Mouse (Mus musculus) kidney, adult 8-10 months (tissue): ENCODE measurements around the gene Jak3.

Experiments used
- DNase-seq, 2 experiments: peaks; one replicate each; pipeline ENCODE4 v3.0.0; 2022

The Jak3 gene

GRCm38 (mm10) chr8:71676020-71676741 is at the start of gene Jak3:
Gene Jak3, plus strand, starts transcription at chr8:71676296.
- DNase-seq = peak; percentile 52 to 54

- no peak for DNase-seq
Measured at GRCm38 (mm10) chr8:71626753-71627152, 49.3 kb upstream of the Jak3 start.

GRCm38 (mm10) chr8:71627265-71628099 is 48.6 kb upstream of the Jak3 start:
- no peak for DNase-seq

- no peak for DNase-seq
Measured at GRCm38 (mm10) chr8:71628396-71629095, 47.5 kb upstream of the Jak3 start.

DNA sequence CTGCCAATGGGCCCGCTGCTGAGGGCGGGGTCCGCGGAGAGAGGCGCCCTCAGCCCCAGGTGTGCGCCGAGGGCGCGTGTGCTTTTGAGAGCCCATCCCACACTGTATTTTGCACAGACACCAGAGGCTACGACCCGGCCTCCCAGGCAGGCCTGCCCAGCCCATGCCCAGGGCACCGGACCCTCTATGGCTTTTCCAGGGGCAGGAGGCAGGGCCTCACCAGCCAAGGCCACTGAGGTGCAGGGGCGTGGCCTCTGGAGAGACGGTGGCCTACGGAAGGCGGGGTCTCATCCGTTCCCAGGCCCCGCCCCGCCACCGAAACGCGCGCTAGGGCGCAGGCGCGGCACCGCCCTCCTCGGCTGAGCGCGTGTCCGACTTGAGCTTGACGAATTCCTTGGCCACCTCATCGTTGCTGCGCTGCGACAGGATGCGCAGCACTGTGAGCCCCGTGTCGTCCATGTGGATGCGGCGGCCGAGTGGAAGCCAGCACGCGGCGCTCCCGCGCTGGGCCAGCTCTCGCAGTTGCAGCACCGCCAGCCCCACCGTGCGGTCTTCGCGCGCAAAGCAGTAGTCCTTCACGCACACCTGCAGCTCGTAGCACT is 46.9 kb upstream of the Jak3 start:
- peak; percentile 92 to 94 for DNase-seq

DNA sequence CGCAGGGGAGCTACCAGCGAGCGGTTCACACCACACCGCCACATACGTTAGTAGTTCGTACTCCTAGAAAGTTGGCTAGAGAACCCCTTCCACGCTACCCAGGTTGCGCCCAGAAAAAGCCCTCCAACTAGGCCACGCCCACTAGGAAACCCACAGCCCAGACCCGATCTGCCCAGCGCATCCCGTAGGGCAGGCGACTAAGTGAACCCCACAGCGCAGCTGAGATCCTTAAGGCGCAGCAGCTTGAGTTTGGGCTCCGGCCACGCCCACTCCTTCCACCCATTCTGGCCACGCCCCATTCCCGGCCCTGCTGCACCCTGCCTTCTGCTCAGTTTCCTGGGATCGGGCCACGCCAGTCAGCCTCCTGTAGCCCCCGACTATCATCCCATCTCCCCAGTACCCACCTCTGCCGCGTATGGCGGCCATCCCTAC is 46.3 kb upstream of the Jak3 start:
- DNase-seq = peak; percentile 43 to 60

DNA sequence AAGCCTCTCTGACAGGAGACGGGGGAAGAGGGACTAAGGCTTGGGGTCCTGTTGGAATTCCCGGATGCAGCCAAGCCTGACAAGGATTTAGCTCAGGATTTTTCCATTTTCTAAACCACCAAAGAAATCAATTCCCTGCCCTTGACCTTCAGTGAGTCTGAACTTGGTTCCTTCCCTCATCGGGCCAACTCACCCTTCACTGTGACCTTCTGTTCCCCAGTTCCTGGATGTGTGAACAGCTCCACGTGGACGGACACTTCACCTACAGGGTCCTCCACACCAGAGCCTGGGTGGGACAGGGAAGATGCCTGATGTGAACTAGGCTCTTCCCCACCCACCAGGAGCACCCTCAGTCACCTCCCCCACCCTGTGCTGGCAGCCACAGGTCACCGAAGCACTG is 45.3 kb upstream of the Jak3 start:
- no peak for DNase-seq

- DNase-seq = no peak
Measured at GRCm38 (mm10) chr8:71631897-71632296, 44.2 kb upstream of the Jak3 start.

- peak in 1 of 2 experiments; percentile 42 for DNase-seq
Measured at GRCm38 (mm10) chr8:71633164-71633563, 42.9 kb upstream of the Jak3 start.

DNA sequence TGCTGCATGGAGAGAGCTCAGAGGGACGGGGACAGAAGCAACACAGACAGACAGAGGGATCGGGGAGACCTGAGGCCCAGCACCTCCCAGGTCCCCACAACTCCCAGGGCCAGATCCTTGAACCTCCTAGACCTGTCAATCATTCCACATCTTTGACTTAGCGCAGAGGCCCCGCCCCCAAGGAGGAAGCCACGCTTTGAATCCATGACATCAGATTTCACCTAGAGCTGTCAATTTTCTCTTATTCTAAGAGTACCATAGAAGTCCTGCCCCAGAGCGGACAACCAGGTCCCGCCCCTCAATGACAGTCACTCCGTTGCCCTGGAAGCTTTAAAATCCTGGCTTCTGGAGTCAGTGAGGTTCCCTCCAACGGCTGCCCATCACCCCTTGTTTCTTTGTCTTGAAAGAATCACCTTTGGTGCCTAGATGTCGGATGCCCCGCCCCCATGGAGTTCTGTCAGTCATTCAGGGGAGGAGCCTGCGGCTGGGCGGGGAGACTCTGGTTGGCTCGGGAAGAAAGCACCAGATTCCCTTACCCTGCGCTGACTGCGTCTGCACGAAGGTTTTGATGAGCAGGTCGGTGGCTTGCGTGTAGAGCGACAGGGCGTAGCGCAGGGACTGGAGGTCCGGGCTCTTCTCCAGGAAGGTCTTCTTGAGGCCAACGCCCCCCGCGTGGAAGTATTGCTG is 42.0 kb upstream of the Jak3 start:
- DNase-seq = peak; percentile 50 to 65

DNA sequence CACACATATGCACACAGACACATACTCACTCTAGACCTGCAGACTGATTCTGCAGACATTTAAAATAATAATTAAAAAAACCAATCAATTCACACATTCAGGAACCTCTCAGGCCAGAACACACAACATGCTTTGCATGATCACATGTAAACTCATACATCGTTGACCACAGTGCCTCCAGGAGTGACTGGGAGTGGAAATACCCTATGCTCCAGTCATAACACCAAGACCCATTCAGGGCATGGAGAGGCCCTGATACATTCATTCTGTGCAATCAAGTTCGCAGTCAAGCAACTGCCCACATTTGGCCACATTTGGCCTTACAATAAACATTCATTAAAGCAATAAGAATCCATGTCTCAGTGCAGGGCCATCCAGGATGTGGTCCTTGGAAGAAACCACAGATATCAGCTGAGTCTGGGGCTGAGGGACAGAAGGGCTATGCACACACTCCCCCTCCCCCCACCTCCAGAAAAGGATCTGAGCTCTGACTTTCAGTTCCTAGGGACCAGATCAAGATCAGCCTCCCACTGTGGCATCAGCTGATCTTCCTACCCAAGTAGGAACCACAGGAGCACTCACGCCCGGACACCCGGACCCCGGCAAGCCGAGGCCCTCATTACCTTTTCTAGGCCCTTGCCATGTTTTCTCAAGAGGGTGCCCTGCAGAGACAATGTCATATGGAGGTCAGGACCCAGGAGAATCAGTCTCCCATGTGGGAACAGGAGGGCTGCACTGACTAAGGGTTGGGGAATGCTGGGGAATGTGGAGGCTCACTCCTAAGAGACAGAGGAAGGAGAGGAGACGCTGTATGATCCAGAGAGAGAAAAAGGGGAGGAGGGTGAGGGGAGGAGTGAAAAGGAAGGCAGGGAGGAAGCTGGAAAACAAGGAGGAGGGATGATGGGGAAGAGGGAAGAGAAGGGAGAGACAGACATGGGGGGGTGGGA is 38.7 kb upstream of the Jak3 start:
- DNase-seq = no peak

DNA sequence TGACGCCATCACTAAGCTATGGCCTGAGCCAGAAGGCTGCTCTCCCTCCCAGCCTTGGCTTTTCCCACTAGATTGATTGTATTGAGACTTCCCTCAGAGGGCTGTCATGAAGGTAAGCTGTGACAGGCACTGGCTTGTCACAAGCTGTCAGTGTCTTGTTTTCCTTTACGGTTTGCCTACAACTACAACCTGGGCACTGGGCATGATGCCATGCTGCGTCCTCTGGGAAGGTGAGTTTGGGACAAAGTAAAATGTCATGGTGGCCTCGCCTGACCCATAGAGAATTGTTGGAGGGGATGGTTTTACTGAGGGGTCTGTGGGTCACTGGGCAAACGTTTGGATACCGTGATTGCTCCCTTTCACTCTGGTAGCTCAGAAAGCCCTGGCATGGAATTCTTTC is 37.8 kb upstream of the Jak3 start:
- DNase-seq = no peak

GRCm38 (mm10) chr8:71639318-71639717 is 36.8 kb upstream of the Jak3 start:
- no peak for DNase-seq

GRCm38 (mm10) chr8:71645510-71645909 is 30.6 kb upstream of the Jak3 start:
- no peak for DNase-seq

GRCm38 (mm10) chr8:71654600-71654999 is 21.5 kb upstream of the Jak3 start:
- no peak for DNase-seq

- DNase-seq = no peak
Measured at GRCm38 (mm10) chr8:71657816-71658215, 18.3 kb upstream of the Jak3 start.

DNA sequence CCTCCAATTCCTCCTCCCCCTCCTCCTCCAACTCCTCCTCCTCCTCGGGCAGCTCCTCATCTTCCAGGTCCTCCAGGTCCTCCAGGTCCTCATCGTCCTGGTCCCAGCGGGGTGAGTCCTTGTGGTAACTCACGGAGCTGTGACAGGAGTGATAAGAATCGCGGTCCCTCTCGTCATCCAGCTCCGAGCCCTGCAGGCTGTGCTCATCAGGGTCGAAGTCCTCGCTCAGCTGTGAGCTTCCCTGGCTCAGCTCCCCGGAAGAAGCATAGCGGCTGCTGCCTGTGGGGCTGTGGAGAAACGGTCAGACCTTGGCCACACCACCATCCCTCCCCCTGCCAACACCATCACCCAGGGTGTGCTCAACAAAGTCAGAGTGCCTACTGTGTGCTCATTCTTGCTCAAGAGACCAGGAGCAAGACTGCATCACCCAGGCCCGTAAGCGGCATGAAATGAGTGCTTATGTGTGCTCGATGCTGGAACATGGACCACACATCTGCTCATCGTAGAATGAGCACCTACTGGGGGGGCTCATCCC is 17.5 kb upstream of the Jak3 start:
- DNase-seq = peak in 1 of 2 experiments; percentile 34

GRCm38 (mm10) chr8:71659751-71660150 is 16.3 kb upstream of the Jak3 start:
- DNase-seq = no peak

DNA sequence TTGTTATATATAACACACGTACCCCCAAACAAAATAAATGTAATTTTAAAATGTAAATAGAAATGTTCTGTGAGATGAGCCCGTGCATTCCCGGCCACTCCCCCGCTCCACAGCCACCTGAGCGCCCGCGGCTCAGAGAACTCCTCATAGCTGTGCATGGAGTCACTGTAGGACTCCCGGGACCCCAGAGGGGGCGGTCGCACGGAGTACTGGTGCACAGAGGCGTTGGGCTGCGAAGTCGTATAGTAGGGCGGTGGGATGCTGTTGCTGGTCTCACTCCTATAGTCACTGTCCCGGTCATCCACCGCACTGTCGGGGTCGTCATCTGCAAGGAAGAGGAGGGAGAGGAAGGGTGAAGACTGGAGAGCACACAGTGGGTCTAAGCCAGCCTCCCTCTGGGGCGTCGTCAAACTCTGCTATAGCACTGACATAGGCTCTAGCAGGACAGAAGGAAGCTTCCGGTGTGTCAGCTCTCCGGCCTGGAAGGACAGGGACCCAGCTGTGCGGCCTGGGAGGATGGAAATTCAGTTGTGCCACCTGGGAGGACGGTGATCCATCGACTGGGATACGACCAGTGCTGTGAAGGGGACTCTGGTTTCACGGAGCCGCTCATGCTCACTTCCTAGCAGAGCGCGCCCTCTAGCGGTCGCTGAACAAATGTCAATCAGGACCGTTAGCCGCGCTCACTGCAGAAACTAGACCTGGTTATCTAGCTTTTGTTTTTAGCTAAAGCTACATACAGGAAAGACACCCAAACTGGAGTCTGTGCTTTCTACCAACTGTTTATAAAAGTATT is 15.6 kb upstream of the Jak3 start:
- peak; percentile 63 to 84 for DNase-seq
